Mouse (Mus musculus): ENCODE measurements at regions not wholly inside any gene's neighbourhood (a gene's known extent, or its start where the extent isn't known, plus 50 kb on each side); places are given as distances from the start of the nearest gene placed in this dataset.
"Not testable (repeated sequence)": the region's sequence is repeated elsewhere in the genome, so short reads cannot be mapped to it uniquely, and the experiment has no call there.

DNA sequence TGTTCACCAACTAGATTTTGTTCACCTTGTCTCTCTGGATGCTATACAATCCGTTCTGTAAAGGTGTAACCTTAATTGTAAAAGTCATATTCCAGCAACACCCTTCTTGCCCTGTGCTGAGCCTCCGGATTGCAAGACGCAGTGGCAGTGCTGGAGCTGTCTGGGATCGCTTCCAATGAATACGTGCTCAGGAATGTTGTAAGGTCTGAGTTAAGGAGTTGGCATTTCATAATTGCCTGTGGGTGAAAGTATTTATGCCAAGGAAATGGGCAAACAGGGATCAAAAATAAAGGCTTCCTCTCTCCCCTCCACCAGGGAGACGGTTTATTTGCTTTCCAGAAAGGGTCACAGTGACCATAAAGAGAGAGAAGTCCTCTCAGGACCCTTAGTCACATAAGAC is 93.3 kb downstream of the Apob start:
- peak; percentile 89 for DNase-seq (ENCODE audit: low read depth)

DNA sequence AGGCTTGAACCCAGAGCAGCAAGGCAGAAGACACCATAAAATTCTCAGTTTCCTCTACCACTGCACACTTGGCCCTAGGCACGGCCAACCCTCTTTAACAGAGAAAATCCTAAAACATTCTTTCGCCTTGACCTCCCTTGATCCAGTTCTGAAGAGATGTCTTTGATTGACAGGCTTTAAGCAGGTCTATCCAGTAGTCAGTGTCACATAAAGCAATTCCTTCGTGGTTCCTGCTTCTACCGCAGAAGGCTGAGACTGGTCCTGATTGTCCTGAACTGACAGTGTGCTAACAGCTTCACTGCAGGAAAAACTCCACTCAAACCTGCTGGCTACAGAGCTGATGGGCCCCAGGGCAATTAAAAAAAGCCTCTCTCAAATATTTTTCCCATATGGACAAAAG is 93.8 kb downstream of the Apob start:
- peak; percentile 31 for DNase-seq (ENCODE audit: low read depth)

DNA sequence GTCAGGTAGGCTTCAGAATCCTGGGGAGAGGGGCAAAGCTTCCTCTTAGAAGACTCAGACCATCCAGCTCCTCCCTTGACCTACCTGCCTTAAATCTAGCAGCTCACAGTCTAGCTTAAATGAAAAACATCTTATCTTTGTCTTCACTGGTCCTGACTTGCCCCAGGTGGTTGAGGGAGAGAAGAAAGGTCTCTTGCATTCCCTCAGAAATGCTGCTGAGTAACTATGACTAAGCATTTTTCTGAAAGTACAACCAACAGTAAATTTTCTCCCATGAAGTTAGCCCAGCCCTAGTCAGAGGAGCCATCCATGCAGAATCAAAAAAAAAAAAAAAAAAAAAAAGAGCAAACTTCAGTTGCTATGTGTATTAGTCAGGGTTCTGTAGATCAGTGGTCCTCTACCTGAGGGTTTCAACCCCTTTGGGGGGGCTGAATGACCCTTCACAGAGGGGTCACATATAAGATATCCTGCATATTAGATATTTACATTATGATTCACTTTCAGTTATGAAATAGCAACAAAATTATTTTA is 98.6 kb downstream of the Apob start:
- peak; percentile 44 for DNase-seq (ENCODE audit: low read depth)

DNA sequence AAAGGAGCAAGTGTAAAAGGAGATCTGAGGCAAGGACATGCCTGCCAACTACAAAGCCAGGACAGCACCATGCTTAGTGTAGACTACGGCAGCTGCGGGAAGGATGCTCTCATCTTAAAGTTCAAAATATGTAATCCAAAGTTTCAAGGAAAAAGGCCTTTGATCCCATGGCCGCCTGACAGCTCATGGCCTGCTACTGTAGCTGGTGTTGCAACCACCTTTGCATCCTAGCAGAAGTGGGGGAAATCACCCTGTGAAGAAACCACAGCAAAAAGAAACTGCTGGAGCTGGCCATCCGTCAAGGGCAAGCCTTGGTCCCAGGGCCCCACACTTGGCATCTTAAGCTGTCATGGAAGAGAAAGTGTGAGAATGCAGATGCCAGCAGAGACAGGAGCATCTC is 99.9 kb downstream of the Apob start:
- DNase-seq (ENCODE audit: low read depth): peak; percentile 22

DNA sequence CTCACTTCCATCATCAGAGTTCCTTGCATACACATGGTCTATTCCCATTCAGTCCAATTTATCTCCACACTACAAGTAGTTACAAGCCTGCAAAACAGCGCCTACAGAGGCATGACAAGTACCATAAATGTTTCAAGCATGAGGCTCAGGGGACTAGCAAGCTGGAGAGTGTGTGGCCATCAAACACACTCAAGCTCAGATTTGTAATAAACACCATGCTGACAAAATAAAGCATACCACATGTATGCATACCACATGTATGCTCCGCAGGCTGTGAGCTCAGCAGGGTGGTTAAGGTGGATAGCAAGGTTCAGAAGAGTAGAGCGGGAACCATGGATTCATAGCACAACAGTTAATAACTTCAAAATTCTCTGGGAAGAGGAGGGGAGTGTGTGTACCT is 100.6 kb downstream of the Apob start:
- DNase-seq (ENCODE audit: low read depth): no peak

DNA sequence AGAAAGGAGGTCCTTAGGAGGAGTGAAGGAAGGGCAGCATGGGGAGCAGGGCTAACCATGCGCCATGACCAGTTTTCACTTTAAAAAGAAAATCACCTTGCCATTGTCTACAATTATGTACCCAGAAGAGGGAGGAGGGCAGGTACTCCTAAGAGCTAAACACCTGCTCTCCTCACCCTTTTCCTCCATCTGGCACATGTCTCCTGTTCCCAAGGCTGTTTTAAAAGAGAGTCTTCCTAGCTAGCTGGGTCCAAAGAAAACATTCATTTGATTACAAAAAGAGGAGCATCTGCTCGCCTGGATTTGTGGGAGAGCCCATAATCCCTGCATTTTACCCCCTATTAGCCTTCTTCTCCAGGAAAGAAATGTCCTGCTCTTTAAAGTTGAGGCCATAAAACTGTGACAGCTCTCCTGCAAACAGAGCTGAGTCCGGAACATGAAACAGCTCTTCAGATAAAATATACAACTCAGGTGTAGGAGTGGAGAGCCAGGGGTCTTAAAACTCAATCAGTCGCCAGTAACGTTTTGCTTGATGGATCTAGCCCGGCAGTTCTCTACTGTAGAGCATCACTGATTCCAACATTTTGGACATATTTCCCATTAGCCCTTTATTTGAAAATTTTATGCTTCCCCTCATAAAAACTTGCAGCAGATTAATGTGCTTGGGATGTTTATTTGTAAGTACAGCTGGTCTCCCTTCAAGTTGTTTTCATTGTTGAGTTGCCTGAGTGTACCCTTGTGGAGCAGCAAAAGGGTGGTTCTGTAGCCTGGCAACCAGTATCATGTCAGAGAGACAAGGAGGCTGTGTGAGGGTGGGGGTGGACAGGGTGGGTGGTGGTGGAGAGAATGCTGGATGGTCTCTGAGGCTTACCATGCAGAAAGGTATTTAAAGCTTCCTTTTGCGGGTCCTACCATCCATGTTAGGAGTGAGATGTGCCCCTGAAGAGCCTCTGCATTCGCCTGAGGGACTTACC is 105.5 kb downstream of the Apob start:
- DNase-seq (ENCODE audit: low read depth): no peak

DNA sequence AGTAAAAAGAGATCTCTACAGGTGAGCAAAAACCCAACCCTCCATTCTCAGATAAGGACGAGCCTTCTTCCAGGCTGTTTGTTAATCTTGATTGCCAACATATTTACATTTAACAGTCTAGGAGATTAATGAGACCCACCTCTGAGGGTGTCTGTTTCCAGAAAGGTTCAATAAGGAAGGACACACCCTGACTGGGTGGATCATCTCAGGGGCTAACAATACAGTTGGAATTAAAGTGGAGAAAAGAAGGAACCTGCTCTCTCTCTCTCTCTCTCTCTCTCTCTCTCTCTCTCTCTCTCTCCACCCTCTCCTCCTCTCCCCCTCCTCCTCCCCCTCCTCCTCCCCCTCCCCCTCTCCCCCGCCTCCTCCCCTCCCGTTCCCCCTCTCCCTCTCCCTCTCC is 110.5 kb downstream of the Apob start:
- no peak for DNase-seq (ENCODE audit: low read depth)

DNA sequence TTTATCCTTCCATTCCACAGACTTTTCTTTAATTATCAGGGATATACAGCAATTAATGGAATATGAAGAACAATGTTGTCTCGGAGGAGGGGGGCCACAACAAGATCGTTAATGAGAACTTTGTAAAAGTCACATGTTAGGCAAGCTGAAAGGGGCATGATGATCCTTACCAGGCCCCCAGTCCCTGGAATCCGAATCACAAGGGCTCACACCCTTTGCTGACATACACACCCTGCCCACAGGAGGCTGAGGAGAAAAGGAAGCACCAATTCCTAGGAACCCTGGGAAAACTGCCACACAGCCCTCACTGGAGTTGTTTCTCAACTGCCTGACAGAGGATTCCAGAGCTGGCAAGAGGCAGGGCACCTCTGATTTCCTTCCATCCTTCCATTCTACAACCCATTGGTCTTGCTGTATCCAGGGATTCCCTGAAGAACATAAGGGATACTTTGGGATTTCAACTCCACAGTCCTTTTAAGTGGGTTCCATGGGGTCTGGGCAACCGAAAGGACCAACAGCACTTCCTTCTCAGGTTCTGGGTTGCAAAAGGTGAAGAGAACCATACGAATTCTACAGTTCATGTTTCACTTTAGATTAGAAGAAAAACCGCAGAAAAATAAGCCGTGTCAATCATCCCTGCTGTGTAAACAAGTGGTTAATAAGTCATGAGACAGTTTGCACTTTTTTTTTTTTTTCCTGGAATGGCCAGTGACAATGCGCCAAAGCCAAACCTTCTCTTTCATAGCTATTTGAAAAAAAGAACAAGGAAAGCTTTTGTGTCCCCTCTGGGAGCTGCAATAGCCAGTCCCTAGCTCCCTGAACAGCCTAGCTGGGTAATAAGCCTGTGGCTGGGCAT is 112.2 kb downstream of the Apob start:
- DNase-seq (ENCODE audit: low read depth): peak; percentile 71

DNA sequence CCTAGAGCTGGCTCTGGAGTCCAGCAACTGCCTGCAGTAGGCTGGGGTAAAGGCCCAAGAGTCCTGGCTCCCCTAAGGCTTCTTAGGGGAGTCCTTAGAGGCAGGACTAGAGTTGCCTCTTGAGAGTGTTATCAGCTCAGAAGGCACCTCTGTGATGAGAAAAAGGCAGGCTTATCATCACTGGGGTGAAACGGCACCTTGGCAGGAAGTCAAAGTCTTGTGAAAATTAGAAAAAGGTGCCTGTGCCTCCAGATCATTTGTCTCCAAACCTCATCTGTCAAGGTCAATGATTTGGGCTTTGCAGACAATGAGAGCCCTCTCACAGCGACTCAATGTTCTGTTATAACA is 112.8 kb downstream of the Apob start:
- DNase-seq (ENCODE audit: low read depth): peak; percentile 57

DNA sequence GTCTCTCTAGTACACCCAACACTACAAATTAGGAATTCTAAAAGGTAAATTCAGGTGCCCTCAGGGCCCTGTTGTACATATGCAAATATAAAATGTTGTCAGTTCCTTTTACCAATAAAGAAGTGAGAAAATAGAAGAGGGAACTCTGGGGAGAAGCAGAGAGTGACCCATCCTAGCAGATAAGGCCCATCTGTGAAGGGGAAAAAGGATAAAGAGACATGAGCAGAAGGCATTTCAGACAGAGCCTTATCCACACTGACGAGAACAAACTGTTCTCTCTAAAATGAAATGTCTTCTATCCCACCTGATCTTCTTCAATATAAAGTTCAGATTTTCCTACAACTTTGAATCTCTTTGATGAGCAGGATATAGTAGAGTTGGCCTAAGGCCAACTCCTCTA is 114.5 kb upstream of the Ldah start:
- no peak for DNase-seq (ENCODE audit: low read depth)

DNA sequence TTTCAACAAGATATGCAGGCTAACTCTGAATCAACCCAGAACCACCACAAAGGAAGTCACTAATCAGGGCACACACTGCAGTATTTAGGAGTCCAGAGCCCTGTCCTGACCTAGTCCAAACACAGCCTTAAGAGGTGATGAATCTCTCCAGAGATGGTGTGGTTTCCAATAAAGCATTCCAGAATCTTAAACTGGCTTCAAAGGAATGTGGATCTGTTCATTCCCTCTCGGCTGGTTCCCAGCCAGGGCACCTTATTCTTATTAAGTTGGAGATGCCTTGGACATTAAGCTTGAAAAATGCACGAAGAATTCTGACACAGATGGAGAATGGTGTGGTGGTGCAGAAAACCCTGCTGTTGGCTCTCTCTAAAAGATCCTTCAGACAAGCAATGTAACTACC is 112.0 kb upstream of the Ldah start:
- DNase-seq (ENCODE audit: low read depth): peak; percentile 70

DNA sequence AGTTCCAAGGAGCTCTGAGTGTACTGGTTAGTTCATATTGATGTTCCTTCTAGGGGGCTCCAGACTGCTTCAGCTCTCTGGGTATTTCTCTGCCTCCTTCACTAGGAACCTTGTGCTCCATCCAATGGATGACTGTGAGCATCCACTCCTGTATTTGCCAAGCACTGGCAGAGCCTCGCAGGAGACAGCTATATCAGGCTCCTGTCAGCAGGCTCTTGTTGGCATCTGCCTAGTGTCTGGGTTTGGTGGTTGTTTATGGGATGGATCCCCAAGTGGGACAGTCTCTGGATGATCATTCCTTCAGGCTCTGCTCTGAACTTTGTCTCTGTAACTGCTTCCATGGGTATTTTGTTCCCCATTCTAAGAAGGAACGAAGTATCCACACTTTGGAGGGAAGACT is 109.5 kb upstream of the Ldah start:
- DNase-seq (ENCODE audit: low read depth): not testable (repeated sequence)

DNA sequence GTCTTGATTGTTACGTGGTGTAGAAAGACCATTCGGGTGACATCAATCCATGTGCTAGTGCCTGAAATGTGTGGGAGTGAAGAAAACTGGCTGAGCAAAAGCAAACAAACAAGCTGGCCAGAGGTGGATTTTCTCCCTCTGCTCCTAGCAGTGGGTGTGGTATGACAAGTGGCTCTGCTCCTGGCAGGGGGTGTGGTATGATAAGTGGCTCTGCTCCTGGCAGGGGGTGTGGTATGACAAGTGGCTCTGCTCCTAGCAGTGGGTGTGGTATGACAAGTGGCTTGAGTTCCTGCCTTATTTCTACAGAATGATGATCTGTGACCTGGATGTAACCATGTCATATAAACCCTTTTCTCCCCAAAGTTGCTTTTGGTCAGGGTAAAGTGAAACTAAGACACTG is 108.8 kb upstream of the Ldah start:
- no peak for DNase-seq (ENCODE audit: low read depth)

DNA sequence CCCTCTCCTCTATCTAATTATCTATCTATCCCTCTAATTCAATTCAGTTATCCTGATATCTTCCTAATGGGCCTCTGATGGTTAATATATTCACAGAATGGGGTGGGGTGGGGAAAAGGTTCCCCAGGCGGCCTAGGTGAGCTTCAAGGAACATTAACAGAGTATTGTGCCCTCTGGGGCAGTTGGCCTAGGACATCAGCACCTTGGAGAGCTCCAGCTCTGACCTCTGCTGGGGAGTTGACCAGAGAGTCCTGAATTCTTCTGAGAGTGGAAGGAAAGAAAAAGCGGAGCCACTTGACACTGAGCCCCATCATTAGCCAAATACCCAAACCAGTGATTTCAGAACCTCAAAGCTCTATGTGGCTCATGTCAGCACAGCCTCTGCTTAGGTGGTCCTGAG is 108.1 kb upstream of the Ldah start:
- DNase-seq (ENCODE audit: low read depth): peak; percentile 67

DNA sequence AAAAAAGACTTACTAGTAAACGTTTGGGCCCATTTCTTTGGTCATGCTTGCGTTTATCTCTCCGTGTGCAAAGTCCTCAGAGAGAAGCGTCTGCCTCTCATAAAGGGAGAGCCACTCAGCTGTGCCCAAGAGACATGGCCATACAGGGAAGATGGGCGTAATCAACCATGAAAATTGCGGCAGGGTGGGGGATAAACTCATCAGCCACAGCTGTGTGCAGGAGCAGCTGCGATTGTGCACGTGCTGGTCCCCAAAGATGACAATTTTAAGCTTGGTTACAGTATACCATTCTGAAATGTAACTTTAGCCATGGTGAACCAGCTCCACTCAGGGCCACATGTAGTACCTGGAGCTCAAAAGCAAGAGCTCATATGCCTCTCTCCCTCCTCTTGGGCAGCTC is 106.1 kb upstream of the Ldah start:
- DNase-seq (ENCODE audit: low read depth): no peak

DNA sequence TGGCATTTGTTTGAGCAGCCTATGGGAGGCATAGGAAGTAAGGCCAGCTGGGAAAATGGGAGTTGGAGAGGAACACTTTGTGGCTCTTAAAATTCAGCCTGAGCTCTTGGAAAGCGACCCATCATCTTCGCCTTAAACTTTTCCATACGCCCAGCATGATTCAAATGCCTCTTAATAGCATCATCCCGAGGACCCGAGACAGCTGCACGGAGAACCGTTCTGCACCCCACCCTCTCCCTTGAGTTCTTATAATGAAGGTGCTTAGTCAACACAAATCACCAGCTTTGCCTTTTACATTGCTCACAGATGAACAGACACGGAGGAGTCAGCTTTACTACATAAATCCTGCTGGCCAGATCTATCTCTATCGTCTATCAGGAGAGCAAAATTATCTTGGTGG is 104.6 kb upstream of the Ldah start:
- DNase-seq (ENCODE audit: low read depth): peak; percentile 51

DNA sequence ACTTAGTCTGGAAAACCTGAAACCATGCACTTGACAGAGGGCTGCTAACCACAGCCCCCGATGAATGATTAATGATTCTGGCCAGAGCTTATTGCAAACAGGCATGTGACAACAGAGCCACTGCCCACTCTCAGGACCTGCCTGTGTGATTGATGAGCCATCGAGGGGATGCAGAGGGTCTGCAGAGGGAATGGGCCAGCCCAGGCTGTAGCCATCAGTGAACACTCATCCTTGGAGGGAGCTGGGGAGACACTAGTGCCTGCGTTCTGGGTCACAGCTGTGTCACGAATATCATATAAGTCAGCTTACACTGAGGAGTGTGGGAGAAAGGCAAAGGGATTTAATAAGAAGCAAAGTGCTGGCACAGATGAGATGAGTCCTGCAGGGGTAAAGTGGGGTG is 100.8 kb upstream of the Ldah start:
- no peak for DNase-seq (ENCODE audit: low read depth)

DNA sequence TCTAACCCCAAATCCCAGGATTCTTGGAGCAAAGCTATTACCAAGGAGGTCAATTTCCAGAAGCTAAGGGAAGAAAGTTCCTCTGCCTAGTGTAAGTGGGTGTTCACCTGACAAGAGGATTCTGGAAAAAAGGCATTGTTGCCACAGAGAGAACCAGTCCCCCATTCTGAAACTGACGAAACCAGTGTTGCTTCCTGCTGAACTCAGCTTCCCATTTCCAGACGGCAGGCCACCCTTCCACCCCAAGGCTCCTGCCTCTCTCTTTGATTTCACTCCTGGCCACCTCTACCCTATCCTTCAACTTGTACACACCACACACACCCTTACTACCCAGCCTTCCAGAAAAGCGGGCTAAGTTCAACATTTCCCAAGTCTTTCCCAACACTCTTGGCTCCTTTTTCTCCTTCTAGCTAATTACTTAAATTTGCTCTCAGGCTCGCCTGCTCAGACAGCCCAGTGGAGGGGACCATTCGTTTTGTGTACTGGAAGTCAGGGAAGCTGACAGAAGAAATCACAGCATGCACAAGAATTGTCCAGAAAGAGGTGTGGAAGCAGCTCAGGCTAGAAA is 98.6 kb upstream of the Ldah start:
- DNase-seq (ENCODE audit: low read depth): no peak

DNA sequence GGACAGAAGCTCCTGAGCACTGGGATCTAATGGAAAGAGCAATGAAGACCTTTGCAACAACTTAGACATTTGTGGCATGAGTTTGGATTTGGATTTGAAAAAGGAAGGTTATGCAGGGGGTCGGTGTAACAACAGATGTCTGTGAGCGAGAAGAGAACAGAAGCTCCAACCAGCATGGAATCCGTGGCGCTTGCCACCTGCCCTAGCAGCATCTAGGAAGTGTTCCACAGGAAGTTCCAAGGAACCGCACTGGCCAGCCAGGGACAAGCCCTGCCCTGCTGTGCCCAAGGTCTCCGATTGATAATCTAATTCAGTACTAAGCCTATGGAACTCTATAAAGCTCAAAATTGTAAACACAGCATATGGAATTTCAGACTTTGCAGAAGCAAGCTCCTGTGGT is 98.0 kb upstream of the Ldah start:
- no peak for DNase-seq (ENCODE audit: low read depth)

DNA sequence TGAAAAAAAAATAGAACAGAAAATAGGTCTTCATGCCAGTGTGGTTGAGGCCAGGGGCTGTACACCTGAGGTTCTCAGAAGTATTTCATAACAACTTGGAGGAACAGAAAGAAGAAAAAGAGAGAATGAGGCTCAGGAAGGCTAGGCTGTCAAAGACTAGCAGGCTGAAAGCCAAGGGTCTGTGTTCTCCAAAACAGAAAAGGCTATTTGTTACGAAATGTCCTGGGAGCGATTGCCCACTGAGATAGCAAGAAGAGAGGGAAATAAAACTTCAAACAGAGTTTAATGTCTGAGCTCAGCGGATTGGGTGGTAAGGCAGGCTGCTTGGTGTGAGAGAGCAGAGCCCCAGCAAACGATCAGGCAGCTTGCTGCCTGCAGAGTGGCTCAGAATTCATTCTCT is 97.6 kb upstream of the Ldah start:
- DNase-seq (ENCODE audit: low read depth): peak; percentile 57

DNA sequence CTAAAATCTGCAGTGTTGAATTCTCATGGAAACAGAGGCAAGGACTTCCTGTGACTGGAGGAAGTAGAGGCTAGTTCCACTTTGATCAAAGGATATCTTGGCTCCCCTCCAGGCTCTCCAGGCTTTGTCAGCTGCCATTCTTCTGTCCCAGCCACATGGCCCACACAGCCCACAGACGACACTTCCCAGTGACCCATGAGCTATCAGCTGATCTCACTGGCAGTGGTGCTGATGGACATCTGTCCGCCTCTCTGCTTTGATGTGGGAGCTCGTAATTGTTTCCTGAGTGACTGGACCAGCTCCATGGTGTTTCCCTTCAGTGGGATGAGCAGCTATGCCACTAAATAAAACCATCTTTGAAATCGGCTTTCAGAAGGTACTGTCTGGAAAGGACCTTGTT is 96.4 kb upstream of the Ldah start:
- DNase-seq (ENCODE audit: low read depth): no peak

DNA sequence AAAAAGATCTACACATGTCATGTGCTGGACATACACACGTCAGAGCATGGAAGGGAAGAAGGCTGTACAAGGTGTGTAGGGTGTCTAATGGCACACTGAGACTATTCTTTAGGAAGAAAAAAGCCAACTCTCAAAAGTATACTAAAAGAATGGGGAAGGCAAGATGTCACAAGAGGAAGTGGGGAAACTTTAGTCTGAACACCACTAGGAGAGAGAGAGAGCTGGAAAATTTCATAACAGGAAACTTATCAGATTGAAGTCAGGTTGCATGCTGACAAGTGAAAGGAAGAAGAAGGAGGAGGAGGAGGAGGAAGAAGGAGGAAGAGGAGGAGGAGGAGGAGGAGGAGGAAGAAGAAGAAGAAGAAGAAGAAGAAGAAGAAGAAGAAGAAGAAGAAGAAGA is 52.3 kb upstream of the Ldah start:
- no peak for DNase-seq (ENCODE audit: low read depth)
